Mouse (Mus musculus) T-cell, adult 66 days (primary cell): ENCODE data around the gene Fmr1. TPM values are rescaled to one million over a fixed set of nuclear protein-coding genes. Genes with fewer than 3 reads are reported as not detected.

Source experiments
- total RNA-seq, 2 experiments: library from RNA; stranded (reverse); gene quantifications; 3 replicates in 1 of 2; 4 replicates in 1 of 2; pipeline ENCODE4 v1.2.4; 2023

Fmr1 gene
- 100 to 1,000 TPM in 1 of 2 experiments, 10 to 100 TPM in 1; 87.7 to 112 TPM for total RNA-seq

DNA sequence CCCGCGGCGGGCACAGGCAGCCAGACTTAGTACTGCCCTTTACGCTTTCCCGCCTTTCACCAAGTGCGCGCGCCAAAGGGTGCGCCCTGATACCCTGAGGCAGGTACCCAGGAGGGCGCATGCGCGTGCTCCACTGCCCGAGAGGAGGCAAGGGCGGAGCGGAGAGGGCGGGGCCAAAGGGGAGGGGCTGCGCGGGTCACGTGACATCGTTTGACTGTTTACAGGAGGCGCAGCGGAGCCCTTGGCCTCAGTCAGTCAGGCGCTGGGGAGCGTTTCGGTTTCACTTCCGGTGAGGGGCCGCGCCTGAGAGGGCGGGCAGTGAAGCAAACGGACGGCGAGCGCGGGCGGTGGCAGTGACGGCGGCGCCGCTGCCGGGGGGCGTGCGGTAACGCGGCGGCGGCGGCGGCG is at the start of gene Fmr1:
Gene Fmr1, plus strand, starts transcription at position 209 of the 408 bp plus-strand sequence.

DNA sequence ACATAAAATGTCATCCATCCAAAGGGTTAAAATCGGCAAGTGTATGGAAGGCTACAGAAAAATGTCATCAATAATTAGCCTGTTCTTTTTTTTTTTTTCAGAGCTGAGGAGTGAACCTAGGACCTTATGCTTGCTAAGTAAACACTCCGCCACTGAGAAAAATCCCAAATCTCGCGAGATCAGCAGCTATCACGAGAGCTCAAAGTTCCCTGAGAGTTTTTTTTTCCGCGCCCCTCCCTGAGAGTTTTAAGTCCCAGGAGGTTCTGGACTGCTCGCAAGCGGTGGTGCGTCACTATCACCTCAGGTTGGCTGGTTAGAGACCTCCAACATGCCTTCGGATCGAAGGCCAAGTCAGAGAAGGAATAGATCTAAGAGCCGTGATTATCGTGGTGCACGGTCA is 83.3 kb downstream of the Fmr1 start, which contains the start of gene Fmr1nb:
Gene Fmr1nb, plus strand, starts transcription at position 234 of the 400 bp plus-strand sequence.

Other genes starting within 250 kb of the Fmr1 start
- not detected for gene Fmr1nb, start 83.3 kb downstream of the Fmr1 start, total RNA-seq
- 1 to 10 TPM; 1.6 to 3.5 TPM for gene Gm14698, start 142.6 kb downstream of the Fmr1 start, total RNA-seq
- gene Gm6812, start 214.5 kb downstream of the Fmr1 start, total RNA-seq: not detected